Mouse (Mus musculus) adrenal gland, postnatal 25 days (tissue): ENCODE data around the gene Spata45. TPM values are rescaled to one million over a fixed set of nuclear protein-coding genes. Genes with fewer than 3 reads are reported as not detected.

Experiments
- DNase-seq: peaks from one replicate; pipeline ENCODE4 v3.0.0; 2021; ENCODE audit warnings: mixed read lengths
- total RNA-seq: library from RNA; stranded (reverse); gene quantifications from 2 replicates; pipeline ENCODE4 v1.2.3, GENCODE M21; 2021

Gene Spata45
- total RNA-seq, 1 experiment from 2014 or later: not detected

- DNase-seq: peak; percentile 46
Observed at GRCm38 (mm10) chr1:191084951-191085559, 48.6 kb downstream of the Spata45 start.

GRCm38 (mm10) chr1:191085597-191085996, 49.2 kb downstream of the Spata45 start:
- DNase-seq: no peak

- no peak for DNase-seq
Observed at GRCm38 (mm10) chr1:191086304-191086878, 50.0 kb downstream of the Spata45 start.

- no peak for DNase-seq
Observed at GRCm38 (mm10) chr1:191086960-191087359, 50.5 kb downstream of the Spata45 start.

GRCm38 (mm10) chr1:191087955-191088354, 51.5 kb downstream of the Spata45 start:
- DNase-seq: no peak

- DNase-seq: no peak
Observed at GRCm38 (mm10) chr1:191089355-191089754, 52.9 kb downstream of the Spata45 start.

GRCm38 (mm10) chr1:191092050-191092449, 55.6 kb downstream of the Spata45 start:
- no peak for DNase-seq

Other genes starting within 250 kb of the Spata45 start
- 24.9 and 27.1 TPM in 2 replicates for gene Rps6kc1, start 124.9 kb upstream of the Spata45 start, total RNA-seq
- 44.3 and 56.8 TPM in 2 replicates for gene Angel2, start 111.5 kb upstream of the Spata45 start, total RNA-seq
- gene Vash2, start 57.3 kb upstream of the Spata45 start, total RNA-seq: 0.48 and 0.49 TPM in 2 replicates
- gene Flvcr1, start 10.5 kb upstream of the Spata45 start, total RNA-seq: 14.7 and 15.0 TPM in 2 replicates
- gene Tatdn3, start 26.3 kb downstream of the Spata45 start, total RNA-seq: 18.1 and 28.4 TPM in 2 replicates
- 1.9 and 3.3 TPM in 2 replicates for gene Nsl1, start 26.4 kb downstream of the Spata45 start, total RNA-seq
- 1.7 and 3.1 TPM in 2 replicates for gene Batf3, start 61.2 kb downstream of the Spata45 start, total RNA-seq
- gene Fam71a, start 128.2 kb downstream of the Spata45 start, total RNA-seq: not detected in 2 replicates
- 0.67 TPM in 1 of 2 replicates, not detected in the other for gene Atf3, start 181.4 kb downstream of the Spata45 start, total RNA-seq